Mouse (Mus musculus): ENCODE measurements at regions not wholly inside any gene's neighbourhood (a gene's known extent, or its start where the extent isn't known, plus 50 kb on each side); places are given as distances from the start of the nearest gene placed in this dataset.
"Not testable (repeated sequence)": the region's sequence is repeated elsewhere in the genome, so short reads cannot be mapped to it uniquely, and the experiment has no call there.

- in situ Hi-C loops (cut with MboI; ENCODE audit: low pct_unique_long_range_greater_than_20kb in 1 of 2, low sequenced_read_pairs in 2 of 2, unreplicated experiment in 1 of 2): no loop called here
Observed at GRCm38 (mm10) chr10:9334245-9334845, 340.7 kb downstream of the Samd5 start.

DNA sequence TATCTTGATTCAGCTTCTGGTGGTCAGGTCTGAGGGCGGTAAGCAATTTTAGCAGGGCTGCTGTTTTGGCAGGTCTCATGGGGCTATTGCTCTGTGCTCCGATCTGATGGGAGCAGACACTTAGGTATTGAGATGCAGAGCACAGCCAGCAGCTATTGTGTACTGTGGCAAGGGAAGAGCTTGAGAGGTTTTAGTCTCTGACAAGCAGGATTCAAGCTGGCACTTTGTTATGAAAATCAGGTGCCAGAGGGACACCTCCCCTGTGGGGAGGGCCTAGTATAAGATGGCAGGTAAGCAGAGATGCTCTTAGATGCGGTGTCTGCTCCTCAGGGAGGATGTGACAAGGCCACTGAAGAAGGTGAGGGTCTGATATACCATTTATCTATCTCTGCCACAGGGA, 343.3 kb downstream of the Samd5 start:
- in situ Hi-C loops (cut with MboI; ENCODE audit: low pct_unique_long_range_greater_than_20kb in 1 of 2, low sequenced_read_pairs in 2 of 2, unreplicated experiment in 1 of 2): no loop called here

DNA sequence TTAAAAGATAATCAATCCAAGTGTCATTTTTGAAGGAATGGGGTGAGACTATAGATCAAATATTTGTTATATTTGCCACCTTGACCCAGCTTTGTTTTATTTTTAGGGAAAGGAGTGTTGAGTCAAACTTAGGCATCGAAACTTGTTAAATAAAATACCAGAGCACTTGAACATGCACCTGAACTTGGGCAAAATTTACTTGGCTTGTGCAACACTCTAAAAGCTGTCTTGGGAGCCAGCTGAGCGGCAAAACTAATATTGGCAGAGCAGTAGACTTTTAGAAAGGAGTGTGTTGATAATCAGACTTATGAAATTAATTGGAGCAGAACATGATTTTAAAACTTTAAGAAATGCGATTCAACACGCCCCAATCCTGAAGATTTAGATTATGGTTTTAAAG, 346.7 kb downstream of the Samd5 start:
- in situ Hi-C loops (cut with MboI; ENCODE audit: low pct_unique_long_range_greater_than_20kb in 1 of 2, low sequenced_read_pairs in 2 of 2, unreplicated experiment in 1 of 2): no loop called here

DNA sequence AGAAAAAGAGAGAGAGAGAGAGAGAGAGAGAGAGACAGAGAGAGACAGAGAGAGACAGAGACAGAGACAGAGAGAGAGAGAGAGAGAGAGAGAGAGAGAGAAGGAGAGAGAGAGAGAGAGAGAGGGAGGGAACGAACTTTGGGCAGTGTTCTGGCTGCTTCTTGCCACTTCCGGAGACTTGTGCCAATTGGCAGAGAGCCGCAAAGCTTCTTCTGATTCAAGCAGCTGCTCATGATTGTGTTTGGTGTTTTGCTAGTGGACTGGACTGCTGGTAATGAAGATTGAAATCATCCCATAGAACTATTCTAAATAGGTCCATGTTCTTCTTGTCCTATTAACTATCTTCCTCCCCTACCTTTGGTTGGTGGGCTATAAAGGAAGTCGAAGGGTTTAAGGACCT, 347.1 kb downstream of the Samd5 start:
- in situ Hi-C loops (cut with MboI; ENCODE audit: low pct_unique_long_range_greater_than_20kb in 1 of 2, low sequenced_read_pairs in 2 of 2, unreplicated experiment in 1 of 2): not testable (repeated sequence)

- in situ Hi-C loops (cut with MboI; ENCODE audit: low pct_unique_long_range_greater_than_20kb in 1 of 2, low sequenced_read_pairs in 2 of 2, unreplicated experiment in 1 of 2): no loop called here
Observed at GRCm38 (mm10) chr10:9312326-9312725, 362.7 kb downstream of the Samd5 start.

GRCm38 (mm10) chr10:9310346-9310745, 364.7 kb downstream of the Samd5 start:
- in situ Hi-C loops (cut with MboI; ENCODE audit: low pct_unique_long_range_greater_than_20kb in 1 of 2, low sequenced_read_pairs in 2 of 2, unreplicated experiment in 1 of 2): no loop called here

GRCm38 (mm10) chr10:9296055-9296454, 379.0 kb downstream of the Samd5 start:
- in situ Hi-C loops (cut with MboI; ENCODE audit: low pct_unique_long_range_greater_than_20kb in 1 of 2, low sequenced_read_pairs in 2 of 2, unreplicated experiment in 1 of 2): no loop called here

DNA sequence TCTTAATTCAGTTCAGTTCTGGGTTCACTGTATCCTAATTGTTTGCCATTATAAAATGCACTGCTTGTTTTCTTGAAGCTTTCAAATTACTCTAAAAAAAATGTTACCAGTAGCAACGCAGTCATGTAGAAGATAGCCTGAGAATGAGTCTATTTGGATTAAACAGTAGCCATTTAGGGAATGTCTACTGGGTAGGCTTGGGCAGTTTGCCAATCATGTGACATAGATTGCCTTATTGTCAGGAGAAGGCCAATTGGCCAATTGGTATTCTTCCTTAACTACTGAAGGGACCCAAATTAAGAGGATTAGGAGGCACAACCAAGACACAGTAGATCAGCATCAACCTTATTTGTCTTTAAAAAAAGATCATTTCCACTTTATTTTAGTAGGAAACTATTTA, 379.7 kb downstream of the Samd5 start:
- in situ Hi-C loops (cut with MboI; ENCODE audit: low pct_unique_long_range_greater_than_20kb in 1 of 2, low sequenced_read_pairs in 2 of 2, unreplicated experiment in 1 of 2): no loop called here

GRCm38 (mm10) chr10:9294620-9295019, 380.4 kb downstream of the Samd5 start:
- in situ Hi-C loops (cut with MboI; ENCODE audit: low pct_unique_long_range_greater_than_20kb in 1 of 2, low sequenced_read_pairs in 2 of 2, unreplicated experiment in 1 of 2): no loop called here

DNA sequence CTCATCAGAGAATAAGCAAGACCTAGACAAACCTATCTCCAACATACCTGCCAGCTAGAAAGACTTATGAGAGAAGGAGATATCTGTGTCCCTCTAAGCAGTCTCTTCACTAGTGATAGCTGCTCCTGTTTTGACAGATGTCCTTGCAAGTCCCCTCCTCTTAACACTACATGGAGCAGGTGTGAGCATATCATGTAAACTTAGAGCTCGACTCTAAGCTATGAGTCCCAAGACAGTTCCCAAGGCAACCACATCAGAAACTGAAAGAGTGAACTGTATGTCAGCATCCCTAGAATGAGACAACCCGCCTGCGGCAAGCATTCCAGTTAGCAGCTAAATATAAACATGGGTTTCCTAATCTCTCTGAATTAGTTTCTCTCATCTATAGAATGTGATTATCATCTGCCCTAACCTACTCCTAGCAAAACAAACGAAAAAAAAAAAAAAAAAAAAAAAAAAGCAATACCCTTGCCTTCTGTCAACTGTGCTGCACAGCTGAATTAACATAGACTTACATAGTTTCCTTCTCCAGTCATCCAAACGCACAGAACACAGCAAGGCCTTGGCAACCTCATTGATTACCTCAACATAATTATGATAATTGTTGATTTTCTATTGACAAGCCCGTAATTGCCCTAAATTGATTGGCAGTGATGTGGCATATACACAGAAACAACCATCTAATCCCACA, 383.4 kb downstream of the Samd5 start:
- in situ Hi-C loops (cut with MboI; ENCODE audit: low pct_unique_long_range_greater_than_20kb in 1 of 2, low sequenced_read_pairs in 2 of 2, unreplicated experiment in 1 of 2): no loop called here

DNA sequence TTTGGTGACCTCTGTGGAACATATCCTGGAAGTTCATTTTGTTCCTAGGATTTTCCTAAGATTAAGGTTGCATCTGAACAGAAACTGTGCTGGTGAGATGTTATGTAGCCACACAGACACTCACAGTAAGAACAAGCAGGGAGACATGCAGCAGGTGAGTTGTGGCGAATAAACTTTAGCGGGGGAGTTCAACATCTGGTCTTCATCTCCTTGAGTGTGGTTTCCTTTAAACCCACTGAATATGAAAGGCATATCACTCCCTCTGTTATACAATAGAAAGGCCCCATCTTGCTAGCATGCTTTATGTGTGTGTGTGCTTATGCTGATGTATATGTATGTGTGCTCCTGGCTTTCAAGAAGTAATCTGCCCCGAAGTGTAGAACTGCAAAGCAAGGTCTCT, 387.1 kb upstream of the Sash1 start:
- in situ Hi-C loops (cut with MboI; ENCODE audit: low pct_unique_long_range_greater_than_20kb in 1 of 2, low sequenced_read_pairs in 2 of 2, unreplicated experiment in 1 of 2): no loop called here

DNA sequence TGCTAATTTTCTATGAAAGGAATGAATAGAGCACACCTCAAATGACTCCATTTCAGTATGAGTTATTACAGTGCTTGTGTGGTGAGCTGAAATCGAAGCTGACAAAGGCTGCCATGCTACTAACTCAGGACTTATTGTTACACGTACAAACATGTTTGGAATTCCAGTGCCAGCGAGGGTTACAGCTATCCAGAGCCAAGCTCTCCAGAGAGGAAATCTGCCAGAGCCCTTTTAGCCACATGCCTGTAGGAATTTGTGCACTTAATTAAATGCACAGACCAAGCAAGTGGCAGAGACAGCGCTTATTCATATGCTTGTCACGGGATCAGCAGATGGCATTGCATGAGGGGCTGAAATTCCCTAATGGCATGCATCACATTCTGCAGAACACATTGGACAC, 386.4 kb upstream of the Sash1 start:
- in situ Hi-C loops (cut with MboI; ENCODE audit: low pct_unique_long_range_greater_than_20kb in 1 of 2, low sequenced_read_pairs in 2 of 2, unreplicated experiment in 1 of 2): no loop called here

GRCm38 (mm10) chr10:9265528-9265927, 379.7 kb upstream of the Sash1 start:
- in situ Hi-C loops (cut with MboI; ENCODE audit: low pct_unique_long_range_greater_than_20kb in 1 of 2, low sequenced_read_pairs in 2 of 2, unreplicated experiment in 1 of 2): no loop called here

- in situ Hi-C loops (cut with MboI; ENCODE audit: low pct_unique_long_range_greater_than_20kb in 1 of 2, low sequenced_read_pairs in 2 of 2, unreplicated experiment in 1 of 2): no loop called here
Observed at GRCm38 (mm10) chr10:9264309-9265000, 378.6 kb upstream of the Sash1 start.

- in situ Hi-C loops (cut with MboI; ENCODE audit: low pct_unique_long_range_greater_than_20kb in 1 of 2, low sequenced_read_pairs in 2 of 2, unreplicated experiment in 1 of 2): no loop called here
Observed at GRCm38 (mm10) chr10:9258705-9259104, 372.8 kb upstream of the Sash1 start.

DNA sequence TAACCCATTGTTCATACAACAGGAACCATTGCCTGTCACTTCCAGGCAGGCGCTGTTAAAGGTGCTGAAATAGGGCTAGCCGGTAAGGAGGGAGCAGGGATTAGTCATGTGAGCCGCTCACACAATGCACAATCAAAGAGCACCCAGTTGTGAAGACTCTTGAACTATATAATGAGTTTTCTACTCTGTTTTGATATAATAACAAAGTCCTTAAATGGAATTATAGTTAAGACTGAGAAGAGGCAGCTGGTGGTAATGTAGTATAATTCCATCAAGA, 367.0 kb upstream of the Sash1 start:
- in situ Hi-C loops (cut with MboI; ENCODE audit: low pct_unique_long_range_greater_than_20kb in 1 of 2, low sequenced_read_pairs in 2 of 2, unreplicated experiment in 1 of 2): no loop called here

GRCm38 (mm10) chr10:9252120-9252940, 366.5 kb upstream of the Sash1 start:
- in situ Hi-C loops (cut with MboI; ENCODE audit: low pct_unique_long_range_greater_than_20kb in 1 of 2, low sequenced_read_pairs in 2 of 2, unreplicated experiment in 1 of 2): no loop called here

GRCm38 (mm10) chr10:9243281-9243618, 357.4 kb upstream of the Sash1 start:
- in situ Hi-C loops (cut with MboI; ENCODE audit: low pct_unique_long_range_greater_than_20kb in 1 of 2, low sequenced_read_pairs in 2 of 2, unreplicated experiment in 1 of 2): no loop called here

- in situ Hi-C loops (cut with MboI; ENCODE audit: low pct_unique_long_range_greater_than_20kb in 1 of 2, low sequenced_read_pairs in 2 of 2, unreplicated experiment in 1 of 2): no loop called here
Observed at GRCm38 (mm10) chr10:9242596-9243280, 356.9 kb upstream of the Sash1 start.

All from mouse embryonic stem cell (cell line).